Mouse (Mus musculus): Measurements from ENCODE around the gene Garnl3.

DNA sequence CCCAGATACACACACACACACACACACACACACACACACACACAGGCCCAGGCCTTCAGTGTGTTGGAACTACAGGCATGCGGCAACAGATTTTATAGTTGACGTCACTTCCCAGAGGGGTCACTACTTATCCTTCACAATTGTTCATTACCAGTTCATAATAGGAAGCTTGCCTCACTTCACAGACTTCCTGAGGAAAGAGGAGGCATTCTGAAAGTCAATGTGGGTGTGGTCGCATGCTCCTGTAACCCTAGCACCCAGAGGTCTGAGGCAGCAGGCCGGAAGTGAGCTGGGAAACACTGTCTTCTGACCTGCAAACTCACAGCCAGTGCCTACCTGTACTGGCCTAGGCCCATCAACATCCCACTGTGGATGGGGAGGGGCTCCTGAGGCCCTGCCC lies 106.4 kb downstream of the Garnl3 start:
- TF ChIP-seq CTCF (conservative IDR thresholded peaks at IDR 0.05 in 1 of 2, IDR thresholded peaks at IDR 0.05 in 1 of 2; ENCODE audit: low read depth in 2 of 2, low read length in 2 of 2) (no peak), POLR2A (IDR thresholded peaks at IDR 0.05; ENCODE audit: low read depth, low read length) (no peak), EP300 (IDR thresholded peaks at IDR 0.05; ENCODE audit: low read length) (no peak), USF1 (IDR thresholded peaks at IDR 0.05; ENCODE audit: low read depth, low read length) (no peak), JUND (conservative IDR thresholded peaks at IDR 0.05; ENCODE audit: low read depth, low read length) (no peak)

Data from CH12.LX (cell line).